Mouse (Mus musculus) forebrain, embryonic 11.5 days (tissue): ENCODE data around the gene Kcnd3. TPM values are rescaled to one million over a fixed set of nuclear protein-coding genes. Genes with fewer than 3 reads are reported as not detected.

Experiments used
- ATAC-seq: fragments of 200-750 bp; cut with Nextera tagmentation; replicated peaks from 2 replicates; pipeline ENCODE4 v1.8.0; 2017; ENCODE audit warnings: moderate TSS enrichment; ENCODE audit not compliant: low FRiP score
- DNase-seq: peaks from one replicate; pipeline ENCODE4 v3.0.0-alpha.2; 2017; ENCODE audit warnings: low spot score
- H3K27ac ChIP-seq: fragments of 300-500 bp; sonication (generic); 2 replicates; pipeline ENCODE4 v1.5.1; 2014; ENCODE audit warnings: low read depth, low read length
- H3K27me3 ChIP-seq: fragments of 300-500 bp; sonication (generic); 2 replicates; pipeline ENCODE4 v1.6.1; 2014; ENCODE audit warnings: mild to moderate bottlenecking, low read length, mixed read lengths; ENCODE audit not compliant: control insufficient read depth, insufficient read depth
- H3K36me3 ChIP-seq: fragments of 300-500 bp; sonication (generic); 2 replicates; pipeline ENCODE4 v1.6.1; 2014; ENCODE audit warnings: mild to moderate bottlenecking, low read length, moderate library complexity, mixed read lengths; ENCODE audit not compliant: control insufficient read depth, insufficient read depth
- H3K4me1 ChIP-seq: fragments of 300-500 bp; sonication (generic); replicated peaks from 2 replicates; pipeline ENCODE4 v1.6.1; 2014; ENCODE audit warnings: low read length, mixed read lengths; ENCODE audit not compliant: control insufficient read depth, insufficient read depth
- H3K4me2 ChIP-seq: fragments of 300-500 bp; sonication (generic); 2 replicates; pipeline ENCODE4 v1.6.1; 2014; ENCODE audit warnings: low read depth, mild to moderate bottlenecking, low read length, moderate library complexity, mixed read lengths; ENCODE audit not compliant: severe bottlenecking
- H3K4me3 ChIP-seq: fragments of 300-500 bp; sonication (generic); 2 replicates; pipeline ENCODE4 v1.5.1; 2014; ENCODE audit warnings: low read depth, low read length
- H3K9ac ChIP-seq: fragments of 300-500 bp; sonication (generic); 2 replicates; pipeline ENCODE4 v1.6.1; 2014; ENCODE audit warnings: low read length
- H3K9me3 ChIP-seq: fragments of 300-500 bp; sonication (generic); 2 replicates; pipeline ENCODE4 v1.6.1; 2016; ENCODE audit warnings: low read length, mixed read lengths; ENCODE audit not compliant: control insufficient read depth
- WGBS: fragments of 180-500 bp; shearing (Covaris S2); extraction: QIAGEN DNeasy Blood & Tissue Kit; methylation state at CpG from one replicate; pipeline ENCODE4 v1.1.7; 2014; 5-methylcytosine and 5-hydroxymethylcytosine counted together
- polyA plus RNA-seq: library from polyadenylated mRNA; unstranded; fragments of >200 nt; fragmentation: Nextera tagmentation; extraction: Ambion mirVana; gene quantifications from 2 replicates; pipeline ENCODE4 v1.2.1, GENCODE M21; 2014

The Kcnd3 gene
- polyA plus RNA-seq, 1 experiment from 2014 or later: 1.3 TPM

- Histone ChIP-seq H3K4me2 (no peak overlapping the region), H3K27ac (no peak overlapping the region), H3K9ac (no peak overlapping the region), H3K4me1 (0 out of 2 replicates have a peak, but pooled peaks cover 6% of the 10 kb centered on the region), H3K4me3 (no peak overlapping the region), H3K36me3 (no peaks in the 10 kb centered on the region), H3K27me3 (no peaks in the 10 kb centered on the region), H3K9me3 (no peaks in the 10 kb centered on the region)
- 75% methylated on average over 2 of the region's 2 CpGs for WGBS
- ATAC-seq (no peak), DNase-seq (no peak)
Measured at GRCm38 (mm10) chr3:105721681-105722201, 269.6 kb downstream of the Kcnd3 start.

- WGBS: 91% methylated on average over 3 of the region's 3 CpGs
- no peak overlapping the region for H3K9ac ChIP-seq
- H3K36me3 ChIP-seq: no peaks in the 10 kb centered on the region
- DNase-seq (no peak), ATAC-seq (no peak)
- H3K4me1 ChIP-seq: 0 out of 2 replicates have a peak, but pooled peaks cover 6% of the 10 kb centered on the region
- no peaks in the 10 kb centered on the region for H3K27me3 ChIP-seq
- H3K4me3 ChIP-seq: no peak overlapping the region
- H3K4me2 ChIP-seq: no peak overlapping the region
- no peak overlapping the region for H3K27ac ChIP-seq
- H3K9me3 ChIP-seq: no peaks in the 10 kb centered on the region
Measured at GRCm38 (mm10) chr3:105722510-105722909, 270.4 kb downstream of the Kcnd3 start.

Other genes starting within 250 kb of the Kcnd3 start
- 47.6 and 52.9 TPM in 2 replicates for gene Ddx20, start 235.2 kb downstream of the Kcnd3 start, polyA plus RNA-seq